Mouse (Mus musculus) cerebellum, adult 2 months (tissue): Measurements from ENCODE around the gene Msh5.

ENCODE experiments used
- CTCF ChIP-seq: fragments of 200-500 bp; IDR thresholded peaks from 2 replicates; pipeline ENCODE4 v1.5.1; 2011; ENCODE audit warnings: low read depth, mild to moderate bottlenecking, control low read depth, low read length, moderate library complexity, borderline replicate concordance; ENCODE audit not compliant: insufficient read depth
- POLR2A ChIP-seq: fragments of 200-500 bp; IDR thresholded peaks from 2 replicates; pipeline ENCODE4 v1.6.1; 2011; ENCODE audit warnings: low read length, control low read depth, borderline replicate concordance; ENCODE audit not compliant: insufficient read depth

- no peak for TF ChIP-seq POLR2A
- TF ChIP-seq CTCF, result peak; percentile 38; the same call in 1 of the 2 replicates
These were observed 65.9 kb downstream of the Msh5 start for GRCm38 (mm10) chr17:34980655-34981054.
